In genomic region chr17:15823838-15824237, GRCm38 (mm10) we compare ENCODE assay signal across 8 mouse cellular contexts. TPM values are rescaled to one million over a fixed set of nuclear protein-coding genes. Genes with fewer than 3 reads are reported as not detected.
DNase-seq lines count a peak whose midpoint lies in the region; ATAC-seq and TF ChIP-seq lines count a peak whose summit lies in the region.

No protein-coding gene starts in this region.

- no peaks in the 10 kb centered on the region for H3K27me3 ChIP-seq in kidney, embryonic 16.5 days (ENCODE audit: insufficient read depth, low read length)
- peaks cover 8% of the 10 kb centered on the region; the same call in 1 of the 2 replicates for H3K27me3 ChIP-seq in embryonic facial prominence, embryonic 14.5 days (replicated peaks; ENCODE audit: control insufficient read depth, insufficient read depth, low read length)
- no peaks in the 10 kb centered on the region for H3K27me3 ChIP-seq in hindbrain, postnatal 0 days (ENCODE audit: insufficient read depth, low read length)
- H3K27me3 ChIP-seq in neural tube, embryonic 13.5 days = no peaks in the 10 kb centered on the region

- H3K36me3 ChIP-seq in kidney, embryonic 16.5 days (ENCODE audit: insufficient read depth, low read length) = peaks cover 13% of the 10 kb centered on the region; the same call in 1 of the 2 replicates
- H3K36me3 ChIP-seq in embryonic facial prominence, embryonic 14.5 days (ENCODE audit: control insufficient read depth, insufficient read depth, low read length) = 0 out of 2 replicates have a peak, but pooled peaks cover 8% of the 10 kb centered on the region
- no peaks in the 10 kb centered on the region for H3K36me3 ChIP-seq in hindbrain, postnatal 0 days (ENCODE audit: insufficient read depth, low read length)
- peaks cover 22% of the 10 kb centered on the region for H3K36me3 ChIP-seq in neural tube, embryonic 13.5 days

- TF ChIP-seq CTCF in hindbrain, postnatal 0 days (IDR thresholded peaks at IDR 0.05; ENCODE audit: low read depth) = no peak

- H3K9ac ChIP-seq in kidney, embryonic 16.5 days (replicated peaks; ENCODE audit: low read length) = peak overlapping the region; percentile 41; the same call in 1 of the 2 replicates
- H3K9ac ChIP-seq in embryonic facial prominence, embryonic 14.5 days (ENCODE audit: low read depth, low read length) = peak overlapping the region; percentile 97
- H3K9ac ChIP-seq in hindbrain, postnatal 0 days (replicated peaks; ENCODE audit: low read length) = peak overlapping the region; percentile 86; the same call in 1 of the 2 replicates
- H3K9ac ChIP-seq in neural tube, embryonic 13.5 days = peak overlapping the region; percentile 99

- no peaks in the 10 kb centered on the region for H3K9me3 ChIP-seq in kidney, embryonic 16.5 days (ENCODE audit: low read length)
- H3K9me3 ChIP-seq in embryonic facial prominence, embryonic 14.5 days (ENCODE audit: control insufficient read depth, low read length) = no peaks in the 10 kb centered on the region
- no peaks in the 10 kb centered on the region for H3K9me3 ChIP-seq in hindbrain, postnatal 0 days (ENCODE audit: low read length)
- H3K9me3 ChIP-seq in neural tube, embryonic 13.5 days = no peaks in the 10 kb centered on the region

- no peak for DNase-seq in kidney, adult 9 months
- DNase-seq in embryonic facial prominence, embryonic 14.5 days (ENCODE audit: low spot score) = no peak
- DNase-seq in hindbrain, postnatal 0 days (ENCODE audit: low spot score) = no peak
- no peak for DNase-seq in right cerebral cortex, postnatal 14 days
- no peak for DNase-seq in layer of hippocampus, postnatal 10 days (ENCODE audit: low spot score in 2 of 2)
- no peak for DNase-seq in lung, postnatal 36 days

- no peak for ATAC-seq in kidney, embryonic 16.5 days (ENCODE audit: low FRiP score, low TSS enrichment)
- no peak for ATAC-seq in embryonic facial prominence, embryonic 14.5 days (ENCODE audit: low read depth)
- no peak for ATAC-seq in hindbrain, postnatal 0 days
- ATAC-seq in neural tube, embryonic 13.5 days (ENCODE audit: low read depth) = no peak

- WGBS in kidney, embryonic 16.5 days = 32% methylated on average over 3 of the region's 3 CpGs
- 28% methylated on average over 3 of the region's 3 CpGs for WGBS in embryonic facial prominence, embryonic 14.5 days
- WGBS in hindbrain, postnatal 0 days = 24% methylated on average over 3 of the region's 3 CpGs
- WGBS in neural tube, embryonic 13.5 days = 13% methylated on average over 3 of the region's 3 CpGs

- peaks cover 40% of the 10 kb centered on the region for H3K4me1 ChIP-seq in kidney, embryonic 16.5 days (ENCODE audit: insufficient read depth, low read length)
- peaks cover 45% of the 10 kb centered on the region for H3K4me1 ChIP-seq in embryonic facial prominence, embryonic 14.5 days (ENCODE audit: control insufficient read depth, insufficient read depth, low read length)
- no peaks in the 10 kb centered on the region for H3K4me1 ChIP-seq in hindbrain, postnatal 0 days (ENCODE audit: insufficient read depth, low read length)
- peaks cover 70% of the 10 kb centered on the region for H3K4me1 ChIP-seq in neural tube, embryonic 13.5 days (replicated peaks)

- peak overlapping the region; percentile 91 for H3K4me3 ChIP-seq in kidney, embryonic 16.5 days (ENCODE audit: low read length)
- H3K4me3 ChIP-seq in embryonic facial prominence, embryonic 14.5 days (ENCODE audit: low read depth, low read length) = peak overlapping the region; percentile 90
- peak overlapping the region; percentile 81 for H3K4me3 ChIP-seq in hindbrain, postnatal 0 days (ENCODE audit: low read length)
- peak overlapping the region; percentile 98 for H3K4me3 ChIP-seq in neural tube, embryonic 13.5 days

- H3K4me2 ChIP-seq in kidney, embryonic 16.5 days (replicated peaks; ENCODE audit: low read depth, low read length) = peak overlapping the region; percentile 91
- peak overlapping the region; percentile 68 for H3K4me2 ChIP-seq in embryonic facial prominence, embryonic 14.5 days (ENCODE audit: low read depth, low read length)
- peak overlapping the region; percentile 92 for H3K4me2 ChIP-seq in hindbrain, postnatal 0 days (ENCODE audit: low read depth, low read length)
- peak overlapping the region; percentile 90 for H3K4me2 ChIP-seq in neural tube, embryonic 13.5 days

- no peak overlapping the region for H3K27ac ChIP-seq in kidney, embryonic 16.5 days (ENCODE audit: low read length)
- peak overlapping the region; percentile 94; the same call in 1 of the 2 replicates for H3K27ac ChIP-seq in embryonic facial prominence, embryonic 14.5 days (replicated peaks; ENCODE audit: low read depth, low read length)
- H3K27ac ChIP-seq in hindbrain, postnatal 0 days = no peak overlapping the region
- peak overlapping the region; percentile 97 for H3K27ac ChIP-seq in neural tube, embryonic 13.5 days (replicated peaks)

RNA-seq across cellular contexts. Expression of gene Rgmb, which starts 7.0 kb away (rescaled TPM):
- polyA plus RNA-seq in kidney, embryonic 16.5 days (2015; fragmentation: Nextera tagmentation; extraction: Ambion mirVana) = 10.1 and 12.2 TPM in 2 replicates
- polyA plus RNA-seq in embryonic facial prominence, embryonic 14.5 days (2014; fragmentation: Nextera tagmentation; extraction: Ambion mirVana) = 38.5 and 45.2 TPM in 2 replicates
- total RNA-seq in hindbrain, postnatal 0 days (2014; rRNA removed) = 131 and 145 TPM in 2 replicates
- polyA plus RNA-seq in hindbrain, postnatal 0 days (2015; fragmentation: Nextera tagmentation; extraction: Ambion mirVana) = 50.6 and 52.8 TPM in 2 replicates
- polyA plus RNA-seq in neural tube, embryonic 13.5 days (2015; fragmentation: Nextera tagmentation; extraction: Ambion mirVana) = 88.9 and 89.6 TPM in 2 replicates
- total RNA-seq in layer of hippocampus, postnatal 10 days (2021) = 100 to 1,000 TPM; 108 to 113 TPM

Comparison
In these comparisons a context has a peak if more than half of its experiments do, and no peak if none do; other contexts are left out.
1. H3K27ac ChIP-seq: peak in embryonic facial prominence, embryonic 14.5 days (single experiment) and neural tube, embryonic 13.5 days (single experiment); none in kidney, embryonic 16.5 days (single experiment) and hindbrain, postnatal 0 days (single experiment).
2. H3K9ac ChIP-seq: peak in every context shown above with its lines; median percentile 99 in neural tube, embryonic 13.5 days; 97 in embryonic facial prominence, embryonic 14.5 days; 86 in hindbrain, postnatal 0 days; 41 in kidney, embryonic 16.5 days.
3. Peak in every context shown above with its lines, with median percentiles within 50 percentile points of each other: H3K4me2 ChIP-seq and H3K4me3 ChIP-seq.